Mouse (Mus musculus) MN1 (cell line): ENCODE results near the gene Dio1.

Experiments
- DNase-seq: peaks from one replicate; pipeline ENCODE4 v3.0.0-alpha.2; 2016; ENCODE audit warnings: low spot score

Dio1 gene

DNA sequence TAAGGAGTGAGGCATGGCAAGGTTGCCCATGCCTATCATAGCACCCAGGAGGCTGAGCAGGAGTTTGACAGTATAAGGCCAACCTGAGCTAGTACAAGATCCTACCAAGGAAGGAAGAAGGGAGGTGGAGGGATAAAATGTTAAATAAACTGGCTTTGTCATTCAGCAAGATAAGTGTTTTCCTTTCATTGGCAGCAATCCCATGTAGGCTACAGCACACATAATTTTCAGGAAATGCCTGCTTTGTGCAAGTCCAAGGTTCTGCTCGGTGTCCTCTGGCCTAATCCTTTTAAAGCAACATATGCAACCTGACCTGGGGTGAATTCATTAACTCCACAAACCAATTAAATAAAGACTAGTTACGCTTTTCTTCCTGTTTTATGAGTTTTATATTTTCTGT is 61.6 kb downstream of the Dio1 start:
- DNase-seq, result no peak

DNA sequence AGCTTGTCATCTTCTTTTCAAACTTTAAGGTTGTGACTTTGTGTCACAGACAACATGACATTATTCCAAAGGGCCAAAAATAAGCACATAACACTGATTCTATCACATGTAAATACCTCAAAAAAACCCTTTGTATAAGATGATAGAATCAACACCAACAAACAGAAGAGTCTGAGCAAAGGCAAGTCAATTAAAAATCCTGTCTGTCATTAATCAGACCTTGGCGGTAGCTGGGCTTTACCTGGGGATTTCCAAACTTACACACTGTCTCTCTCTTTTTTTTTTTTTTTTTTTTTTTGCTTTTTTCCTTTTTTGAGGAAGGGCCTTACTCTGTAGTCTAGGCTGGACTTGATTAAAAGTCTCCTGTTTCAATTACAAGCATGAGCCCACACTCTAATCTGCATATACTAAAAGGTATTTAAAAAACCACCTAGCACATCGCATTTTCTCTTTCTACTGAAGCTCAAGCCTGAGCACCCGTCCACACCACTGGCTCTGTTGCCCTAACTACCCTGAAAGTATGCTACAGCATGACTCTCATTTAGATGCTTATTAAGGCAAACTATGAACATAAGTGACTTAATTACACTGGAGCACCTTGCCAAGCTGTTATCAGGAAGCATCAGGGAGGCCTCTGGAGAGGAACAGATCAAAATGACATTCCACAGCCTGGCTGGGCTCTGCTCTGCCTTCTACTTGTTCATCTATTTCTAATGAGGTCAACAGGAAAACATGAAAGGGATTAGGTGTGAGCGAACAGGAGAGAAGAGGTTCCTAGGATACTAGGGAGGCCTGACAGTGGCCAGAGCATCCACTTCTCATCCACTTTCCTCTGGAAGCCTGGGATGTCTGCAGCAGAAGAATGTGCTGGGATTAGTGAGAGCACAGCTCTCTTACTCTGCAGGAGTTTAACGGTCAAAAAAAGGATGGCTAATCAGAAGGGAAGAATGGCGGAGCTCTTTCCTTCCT is 63.3 kb downstream of the Dio1 start:
- peak; percentile 22 for DNase-seq
